Mouse (Mus musculus) CH12.LX (cell line): Measurements from ENCODE around the gene 9130213A22Rik. TPM values are rescaled to one million over a fixed set of nuclear protein-coding genes. Genes with fewer than 3 reads are reported as not detected.

Experiments used
- DNase-seq: peaks from one replicate; pipeline ENCODE4 v3.0.0-alpha.2; 2013; ENCODE audit errors: extremely low read depth
- H3K27ac ChIP-seq: 2 replicates; pipeline ENCODE4 v1.5.1; 2012; ENCODE audit warnings: low read depth, mild to moderate bottlenecking, control low read depth, moderate library complexity; ENCODE audit not compliant: insufficient read depth
- H3K27me3 ChIP-seq: replicated peaks from 2 replicates; pipeline ENCODE3; 2012; ENCODE audit warnings: inconsistent platforms
- H3K36me3 ChIP-seq, 2 experiments: replicated peaks in 1 of 2; 2 replicates each; pipeline versions ENCODE3 to v1.6.1; 2012; ENCODE audit warnings: inconsistent platforms in 1 of 2, low read length in 1 of 2, mild to moderate bottlenecking in 1 of 2, mixed read lengths in 1 of 2, moderate library complexity in 1 of 2; ENCODE audit not compliant: control insufficient read depth in 1 of 2, insufficient read depth in 1 of 2
- H3K4me1 ChIP-seq, 2 experiments: 2 replicates each; pipeline ENCODE4 v1.6.1; 2012; ENCODE audit warnings: inconsistent platforms in 1 of 2, moderate library complexity in 1 of 2; ENCODE audit not compliant: insufficient read depth in 2 of 2, control insufficient read depth in 1 of 2
- H3K4me2 ChIP-seq: 2 replicates; pipeline ENCODE4 v1.6.1; 2012; ENCODE audit warnings: low read depth, mild to moderate bottlenecking, control low read depth; ENCODE audit not compliant: poor library complexity, insufficient read depth, severe bottlenecking
- H3K4me3 ChIP-seq, 3 experiments: fragments of 150-350 bp in 1 of 3; sonication (generic) in 1 of 3; replicated peaks in 1 of 3; 2 replicates each; pipeline versions ENCODE3 to v1.5.1; 2011 to 2012; ENCODE audit warnings: low read depth in 2 of 3, low read length in 2 of 3, mild to moderate bottlenecking in 2 of 3, moderate library complexity in 2 of 3, control low read depth in 1 of 3, improper control_type of control experiment in 1 of 3, inconsistent platforms in 1 of 3, mixed read lengths in 1 of 3; ENCODE audit not compliant: poor library complexity in 1 of 3
- H3K79me2 ChIP-seq: replicated peaks from 2 replicates; pipeline ENCODE4 v1.6.1; 2012; ENCODE audit warnings: mild to moderate bottlenecking, moderate library complexity; ENCODE audit not compliant: control insufficient read depth, poor library complexity, insufficient read depth, severe bottlenecking; ENCODE audit errors: extremely low read depth
- H3K9ac ChIP-seq: 2 replicates; pipeline ENCODE4 v1.6.1; 2012; ENCODE audit warnings: low read depth, mild to moderate bottlenecking, control low read depth, moderate library complexity; ENCODE audit not compliant: insufficient read depth
- H3K9me3 ChIP-seq: replicated peaks from 2 replicates; pipeline ENCODE3; 2012; ENCODE audit warnings: low read length, inconsistent platforms, mixed read lengths
- BHLHE40 ChIP-seq: IDR thresholded peaks from 2 replicates; pipeline ENCODE4 v1.6.1; 2011; ENCODE audit warnings: mild to moderate bottlenecking, low read depth, low read length, improper control_type of control experiment
- CHD1 ChIP-seq: IDR thresholded peaks from 2 replicates; pipeline ENCODE4 v1.6.1; 2012; ENCODE audit warnings: low read depth, low read length, improper control_type of control experiment, inconsistent platforms
- GABPA ChIP-seq: IDR thresholded peaks from 2 replicates; pipeline ENCODE4 v1.6.1; 2012; ENCODE audit warnings: low read depth, low read length, improper control_type of control experiment, inconsistent platforms; ENCODE audit not compliant: insufficient replicate concordance
- KAT2A ChIP-seq: IDR thresholded peaks from 2 replicates; pipeline ENCODE4 v1.6.1; 2012; ENCODE audit warnings: low read length, improper control_type of control experiment, inconsistent platforms; ENCODE audit not compliant: insufficient replicate concordance
- MAFK ChIP-seq: IDR thresholded peaks from 2 replicates; pipeline ENCODE4 v1.6.1; 2011; ENCODE audit warnings: low read length, improper control_type of control experiment; ENCODE audit not compliant: insufficient replicate concordance
- MAX ChIP-seq: IDR thresholded peaks from 2 replicates; pipeline ENCODE4 v1.6.1; 2011; ENCODE audit warnings: low read length, improper control_type of control experiment
- MAZ ChIP-seq: IDR thresholded peaks from 2 replicates; pipeline ENCODE4 v1.6.1; 2012; ENCODE audit warnings: low read depth, mild to moderate bottlenecking, inconsistent platforms, low read length, improper control_type of control experiment, moderate library complexity
- MEF2A ChIP-seq: IDR thresholded peaks from 2 replicates; pipeline ENCODE4 v1.6.1; 2014; ENCODE audit warnings: low read depth, mild to moderate bottlenecking, inconsistent platforms, low read length, improper control_type of control experiment, borderline replicate concordance
- MXI1 ChIP-seq: IDR thresholded peaks from 2 replicates; pipeline ENCODE4 v1.6.1; 2011; ENCODE audit warnings: mild to moderate bottlenecking, low read depth, low read length, improper control_type of control experiment
- MYC ChIP-seq: IDR thresholded peaks from 2 replicates; pipeline ENCODE4 v1.6.1; 2011; ENCODE audit warnings: low read depth, mild to moderate bottlenecking, improper control_type of control experiment, low read length
- NELFE ChIP-seq: IDR thresholded peaks from 2 replicates; pipeline ENCODE4 v1.6.1; 2011; ENCODE audit warnings: low read depth, low read length, improper control_type of control experiment
- NRF1 ChIP-seq: IDR thresholded peaks from 2 replicates; pipeline ENCODE4 v1.6.1; 2014; ENCODE audit warnings: low read depth, mild to moderate bottlenecking, inconsistent platforms, low read length, improper control_type of control experiment, moderate library complexity
- PAX5 ChIP-seq: IDR thresholded peaks from 2 replicates; pipeline ENCODE4 v1.6.1; 2012; ENCODE audit warnings: low read length, inconsistent platforms, mixed read lengths
- POLR2A ChIP-seq: IDR thresholded peaks from 2 replicates; pipeline ENCODE4 v1.6.1; 2011; ENCODE audit warnings: low read depth, mild to moderate bottlenecking, improper control_type of control experiment, low read length
- POLR2AphosphoS2 ChIP-seq: IDR thresholded peaks from 2 replicates; pipeline ENCODE4 v1.6.1; 2011; ENCODE audit warnings: low read depth, low read length, improper control_type of control experiment
- RCOR1 ChIP-seq: conservative IDR thresholded peaks from 2 replicates; pipeline ENCODE4 v1.6.1; 2012; ENCODE audit warnings: low read depth, mild to moderate bottlenecking, inconsistent platforms, low read length, improper control_type of control experiment
- SIN3A ChIP-seq: IDR thresholded peaks from 2 replicates; pipeline ENCODE4 v1.6.1; 2012; ENCODE audit warnings: low read length, improper control_type of control experiment, inconsistent platforms
- SMC3 ChIP-seq: IDR thresholded peaks from 2 replicates; pipeline ENCODE4 v1.6.1; 2011; ENCODE audit warnings: low read depth, low read length, improper control_type of control experiment
- TBP ChIP-seq: conservative IDR thresholded peaks from 2 replicates; pipeline ENCODE4 v1.6.1; 2011; ENCODE audit warnings: low read depth, low read length, improper control_type of control experiment
- TCF12 ChIP-seq: IDR thresholded peaks from 2 replicates; pipeline ENCODE4 v1.6.1; 2014; ENCODE audit warnings: low read depth, mild to moderate bottlenecking, inconsistent platforms, low read length, improper control_type of control experiment
- UBTF ChIP-seq: IDR thresholded peaks from 2 replicates; pipeline ENCODE4 v1.6.1; 2012; ENCODE audit warnings: low read depth, mild to moderate bottlenecking, inconsistent platforms, low read length, improper control_type of control experiment, moderate library complexity
- USF1 ChIP-seq: IDR thresholded peaks from 2 replicates; pipeline ENCODE4 v1.6.1; 2014; ENCODE audit warnings: low read depth, mild to moderate bottlenecking, inconsistent platforms, low read length, improper control_type of control experiment
- ZC3H11A ChIP-seq: IDR thresholded peaks from 2 replicates; pipeline ENCODE4 v1.6.1; 2012; ENCODE audit warnings: low read depth, mild to moderate bottlenecking, inconsistent platforms, low read length, improper control_type of control experiment
- ZMIZ1 ChIP-seq: IDR thresholded peaks from 2 replicates; pipeline ENCODE4 v1.6.1; 2012; ENCODE audit warnings: low read depth, mild to moderate bottlenecking, inconsistent platforms, low read length, improper control_type of control experiment
- dilution Hi-C: fragments of 300-500 bp; cut with MboI; formaldehyde crosslinking; loops from 2 replicates; pipeline ENCODE4 v1.14.3; 2020; ENCODE audit warnings: low sequenced_read_pairs; ENCODE audit not compliant: extremely low pct_unique_long_range_greater_than_20kb, extremely low pct_ligation_motif_present
- in situ Hi-C: fragments of 300-500 bp; cut with MboI; formaldehyde crosslinking; loops from 3 replicates; pipeline ENCODE4 v1.14.3; 2019; ENCODE audit warnings: low sequenced_read_pairs, low pct_ligation_motif_present, low pct_unique_long_range_greater_than_20kb, mixed read lengths
- polyA plus RNA-seq: library from polyadenylated mRNA; unstranded; fragments of >175 nt; gene quantifications from 2 replicates; pipeline ENCODE4 v1.2.1, GENCODE M21; 2012; ENCODE audit warnings: low read depth; ENCODE audit not compliant: insufficient read length
- total RNA-seq, 2 experiments: library from RNA; depleted of rRNA; stranded (reverse); fragments of 300-350 nt in 1 of 2; fragments of >200 nt in 1 of 2; gene quantifications; 2 replicates each; pipeline ENCODE4 v1.2.3; 2012 to 2014

Gene 9130213A22Rik
- total and polyA plus RNA-seq, 3 experiments: not detected

GRCm38 (mm10) chr11:69103531-69104435 is 18.6 kb downstream of the 9130213A22Rik start:
- Histone ChIP-seq H3K27ac (no peak overlapping the region), H3K4me2 (no peak overlapping the region)
- TF ChIP-seq TCF12: no peak
- TF ChIP-seq MEF2A: no peak
- no peak for TF ChIP-seq NELFE
- TF ChIP-seq MYC: no peak
- no peak for TF ChIP-seq PAX5
- TF ChIP-seq TBP: no peak
- no peak for TF ChIP-seq POLR2AphosphoS2
- TF ChIP-seq NRF1: no peak
- no peak for TF ChIP-seq KAT2A
- no peak for TF ChIP-seq BHLHE40
- no peak for TF ChIP-seq MAX
- no peak for TF ChIP-seq USF1
- no peak for TF ChIP-seq SIN3A
- no peak for TF ChIP-seq SMC3
- no peak for TF ChIP-seq RCOR1
- TF ChIP-seq MXI1: no peak
- no peak for TF ChIP-seq POLR2A
- TF ChIP-seq UBTF: no peak
- TF ChIP-seq ZC3H11A: no peak
- TF ChIP-seq, all 38 proteins: peak for 0
- dilution Hi-C loops: no loop called here
- Histone ChIP-seq H3K4me1 (peaks cover 12 to 21% of the 10 kb centered on the region in 2 experiments), H3K9me3 (no peaks in the 10 kb centered on the region), H3K4me3 (no peak overlapping the region), H3K9ac (no peak overlapping the region), H3K79me2 (peaks cover 22% of the 10 kb centered on the region), H3K36me3 (peaks cover 78 to 83% of the 10 kb centered on the region in 2 experiments), H3K27me3 (no peaks in the 10 kb centered on the region)
- in situ Hi-C loops: no loop called here
- no peak for DNase-seq

- dilution Hi-C loops: no loop called here
- Histone ChIP-seq H3K27ac (no peak overlapping the region), H3K27me3 (no peaks in the 10 kb centered on the region), H3K36me3 (peaks cover 73 to 76% of the 10 kb centered on the region in 2 experiments), H3K9ac (no peak overlapping the region), H3K4me2 (no peak overlapping the region), H3K9me3 (no peaks in the 10 kb centered on the region), H3K4me1 (peaks cover 17 to 26% of the 10 kb centered on the region in 2 experiments), H3K79me2 (peaks cover 22% of the 10 kb centered on the region), H3K4me3 (no peak overlapping the region)
- TF ChIP-seq GABPA (no peak), MAZ (no peak), CHD1 (no peak), ZMIZ1 (no peak), MAFK (no peak)
- in situ Hi-C loops: no loop called here
- no peak for DNase-seq
Observed at GRCm38 (mm10) chr11:69103121-69103520, 19.3 kb downstream of the 9130213A22Rik start.
